Mouse (Mus musculus): ENCODE results near the gene Zfhx3. TPM values are rescaled to one million over a fixed set of nuclear protein-coding genes. Genes with fewer than 3 reads are reported as not detected.

The Zfhx3 gene
- total RNA-seq, 2 experiments from 2014 or later, result 0.23 to 1.7 TPM

DNA sequence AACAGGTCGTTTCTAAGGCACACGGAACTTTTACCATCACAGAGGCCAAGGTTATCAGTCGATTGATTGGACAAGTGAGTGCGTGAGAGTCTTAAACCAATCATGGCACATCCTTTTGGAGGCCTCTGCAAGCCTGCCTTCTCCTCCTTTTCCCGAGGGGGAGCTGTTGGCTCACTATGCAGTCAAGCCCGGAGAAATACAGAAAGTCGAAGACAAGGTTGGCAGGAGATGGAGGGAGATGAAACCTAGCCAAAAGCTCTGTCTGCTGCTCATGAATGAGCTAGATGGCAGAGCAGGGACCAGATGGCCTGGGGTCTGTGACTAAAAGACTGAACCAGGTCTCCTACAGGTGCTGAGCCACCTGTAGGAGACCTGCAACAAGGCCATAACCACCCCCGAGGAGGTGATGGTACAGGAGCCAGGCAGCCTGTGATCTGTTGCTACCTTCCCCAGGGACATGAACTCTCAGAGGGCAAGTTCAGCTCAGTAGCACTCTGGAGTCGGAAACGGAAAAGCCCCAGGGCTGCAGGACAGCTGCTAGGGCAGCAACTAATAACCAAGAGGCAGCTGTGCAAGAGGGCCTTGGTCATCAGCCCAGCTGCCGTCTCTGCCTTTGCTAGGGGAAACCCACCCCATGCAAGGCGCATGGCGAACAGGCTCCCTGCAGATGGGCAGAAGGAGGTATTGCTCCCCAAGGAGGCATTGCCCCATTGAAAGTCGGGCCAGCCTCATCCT, 848.3 kb downstream of the Zfhx3 start:
- ATAC-seq (replicated peaks; ENCODE audit: low FRiP score, poor library complexity, severe bottlenecking), result no peak

DNA sequence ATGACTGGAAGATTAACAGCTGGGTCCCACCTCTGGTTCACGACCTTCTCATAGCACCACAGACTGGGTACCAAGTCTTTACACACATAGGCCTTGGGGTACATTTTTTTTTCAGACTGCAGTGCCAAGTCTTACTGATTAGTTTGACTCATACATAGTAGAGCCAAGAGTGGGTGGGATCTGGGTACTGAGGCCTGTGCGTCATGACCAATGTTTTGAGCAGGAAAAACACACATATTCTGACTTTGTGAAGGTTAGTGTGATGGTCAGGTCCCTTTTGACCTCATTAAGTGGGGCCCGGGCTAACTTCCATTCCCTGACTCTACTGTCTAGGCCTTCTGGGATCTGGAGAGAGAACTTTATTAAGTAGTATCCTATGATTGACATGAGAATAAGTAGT, 853.6 kb downstream of the Zfhx3 start:
- ATAC-seq (replicated peaks; ENCODE audit: low FRiP score, poor library complexity, severe bottlenecking), result no peak

DNA sequence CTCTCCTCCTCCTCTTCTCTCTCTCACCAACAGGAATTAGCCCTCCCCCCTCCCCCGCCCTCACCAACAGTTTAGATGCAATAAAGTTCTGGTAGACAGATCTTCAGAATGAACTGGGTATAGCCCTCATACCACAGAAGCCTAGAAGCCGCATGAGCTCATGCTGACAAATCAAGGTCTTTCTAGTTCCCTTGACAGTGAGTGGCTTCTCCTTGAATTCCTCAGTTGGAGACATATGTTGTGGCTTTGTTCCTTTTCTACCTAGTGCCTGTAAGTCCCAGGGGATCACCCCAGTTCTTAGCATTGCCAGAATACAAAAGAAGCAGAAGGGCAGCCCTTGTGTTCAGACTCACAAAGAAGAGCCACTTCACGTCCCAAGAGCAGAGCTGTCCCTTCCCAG, 854.4 kb downstream of the Zfhx3 start:
- no peak for ATAC-seq (replicated peaks; ENCODE audit: low FRiP score, poor library complexity, severe bottlenecking)

DNA sequence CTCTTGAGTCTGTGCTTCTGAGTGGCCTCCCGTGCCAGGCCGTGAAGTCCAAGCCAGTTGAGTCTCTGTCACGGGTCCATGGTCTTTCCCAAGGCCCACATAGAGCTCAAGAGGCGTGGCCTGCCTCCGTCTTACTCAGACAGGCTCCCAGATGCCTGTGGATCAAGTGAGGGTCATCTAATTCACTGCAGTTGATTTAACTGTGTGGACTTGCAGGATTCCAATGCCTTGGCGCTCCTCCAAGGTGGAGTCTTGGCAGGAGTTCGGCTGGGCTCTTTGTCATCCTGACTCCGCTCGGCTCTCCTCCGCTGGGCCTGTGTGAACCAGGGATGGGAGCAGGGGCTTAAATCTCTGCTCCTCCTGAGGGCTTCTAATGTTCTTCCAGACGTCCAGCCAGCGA, 855.6 kb downstream of the Zfhx3 start:
- ATAC-seq (replicated peaks; ENCODE audit: low FRiP score, poor library complexity, severe bottlenecking), result no peak

DNA sequence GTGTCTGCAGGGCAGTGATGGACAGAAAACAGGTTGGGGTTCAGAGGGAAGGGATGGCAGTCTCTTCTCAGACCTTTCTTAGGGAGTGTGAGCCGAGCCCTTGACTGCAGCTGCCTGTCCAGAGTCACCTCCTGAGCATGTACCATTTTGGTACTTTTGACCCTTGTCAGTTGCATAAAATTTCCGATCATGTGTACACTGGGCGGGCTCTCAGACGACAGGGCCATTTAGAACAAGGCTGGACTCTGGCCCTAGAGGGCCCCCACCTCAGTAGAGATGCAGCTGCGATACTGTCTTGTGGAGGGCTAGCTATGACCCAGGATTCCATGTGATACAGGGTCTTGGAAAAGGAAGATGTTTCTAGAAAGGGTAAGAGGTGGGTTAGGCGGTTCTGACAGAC, 856.8 kb downstream of the Zfhx3 start:
- ATAC-seq (replicated peaks; ENCODE audit: low FRiP score, poor library complexity, severe bottlenecking), result no peak

- no peak for ATAC-seq (replicated peaks; ENCODE audit: low FRiP score, poor library complexity, severe bottlenecking)
Observed at GRCm38 (mm10) chr8:108800357-108800756, 857.9 kb downstream of the Zfhx3 start.

GRCm38 (mm10) chr8:108803017-108803416, 860.6 kb downstream of the Zfhx3 start:
- no peak for ATAC-seq (replicated peaks; ENCODE audit: low FRiP score, poor library complexity, severe bottlenecking)

DNA sequence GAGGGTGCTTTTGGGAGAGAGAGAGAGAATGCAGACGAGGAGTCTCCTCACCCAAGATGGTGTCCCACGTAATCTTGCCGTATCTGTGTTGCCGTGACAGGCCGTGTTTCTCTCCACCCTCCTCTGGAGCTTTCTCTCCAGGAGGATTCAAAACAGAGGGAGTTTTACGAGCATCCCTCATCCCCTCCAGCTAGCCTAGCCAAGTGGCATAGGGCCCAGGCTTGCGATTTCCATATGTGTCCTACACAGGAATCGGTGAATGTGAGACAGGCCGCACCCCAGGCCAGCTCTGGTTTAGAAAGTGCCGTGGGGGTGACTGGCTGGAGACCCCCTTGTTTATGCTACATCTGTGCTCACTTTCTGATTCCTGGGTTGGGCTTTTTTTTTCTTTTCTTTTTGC, 869.2 kb downstream of the Zfhx3 start:
- ATAC-seq (replicated peaks; ENCODE audit: low FRiP score, poor library complexity, severe bottlenecking), result no peak

DNA sequence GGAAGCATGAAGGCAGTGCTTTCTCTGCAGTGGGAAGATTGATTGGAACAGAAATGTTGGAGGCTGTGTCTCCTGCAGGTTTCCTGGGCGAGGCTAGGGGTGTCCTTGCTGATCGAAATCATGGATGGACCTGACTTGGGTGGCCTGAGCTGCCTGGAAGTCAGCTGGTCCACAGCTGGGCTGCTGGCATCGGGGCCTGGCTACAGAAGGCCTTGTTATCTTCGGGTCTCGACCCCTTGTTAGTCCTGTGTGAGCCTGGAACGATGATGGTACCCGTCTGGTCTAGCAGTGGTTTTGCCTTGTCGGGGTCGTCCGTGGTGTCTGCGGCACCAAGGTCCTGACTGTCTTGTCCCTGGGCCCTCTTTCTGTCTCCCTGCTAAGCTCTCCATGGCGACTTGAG, 870.9 kb downstream of the Zfhx3 start:
- no peak for ATAC-seq (replicated peaks; ENCODE audit: low FRiP score, poor library complexity, severe bottlenecking)

- no peak for ATAC-seq (replicated peaks; ENCODE audit: low FRiP score, poor library complexity, severe bottlenecking)
Observed at GRCm38 (mm10) chr8:108819271-108819671, 876.8 kb downstream of the Zfhx3 start.

DNA sequence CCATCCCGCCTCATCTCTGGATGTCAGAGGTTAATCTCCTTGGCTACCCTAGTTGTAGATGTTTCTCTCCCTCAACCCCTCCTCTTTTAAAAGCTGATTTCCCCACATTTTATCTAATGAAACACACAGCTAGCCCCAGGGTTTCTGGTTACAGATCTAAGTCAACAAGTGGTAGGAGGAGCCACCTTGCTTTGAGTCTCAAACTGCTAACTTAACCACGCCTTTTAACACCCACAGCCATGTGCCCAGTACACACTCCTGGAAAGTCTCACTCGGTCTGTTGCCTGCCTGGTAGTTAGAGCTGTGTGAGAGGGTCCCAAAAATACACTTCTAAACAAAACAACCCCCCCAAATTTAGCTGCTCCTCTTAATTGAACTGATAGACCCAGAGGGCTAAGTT, 877.4 kb downstream of the Zfhx3 start:
- no peak for ATAC-seq (replicated peaks; ENCODE audit: low FRiP score, poor library complexity, severe bottlenecking)

DNA sequence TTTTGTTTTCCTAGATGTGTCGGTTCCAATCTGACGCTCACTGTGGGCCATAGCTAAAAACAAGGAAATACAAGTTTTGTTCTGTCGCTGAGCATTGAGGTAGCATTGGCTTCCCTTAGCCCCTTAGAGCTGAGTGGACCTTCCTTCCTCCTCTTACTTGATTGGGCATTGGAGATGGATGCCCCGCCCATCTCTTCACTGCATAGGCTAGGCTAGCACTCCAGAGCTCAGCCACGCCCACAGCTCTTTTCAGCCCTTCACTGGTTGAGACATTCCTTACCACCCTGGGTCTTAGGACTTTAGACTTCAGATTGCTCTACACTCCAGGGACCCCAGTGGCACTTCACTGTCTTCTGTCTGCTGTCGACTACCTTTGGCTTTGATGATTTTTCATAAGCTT, 878.2 kb downstream of the Zfhx3 start:
- 0 out of 2 replicates have a peak, but pooled peaks have one; percentile 62 for ATAC-seq (replicated peaks; ENCODE audit: low FRiP score, poor library complexity, severe bottlenecking)

GRCm38 (mm10) chr8:108822841-108823266, 880.4 kb downstream of the Zfhx3 start:
- ATAC-seq (replicated peaks; ENCODE audit: low FRiP score, poor library complexity, severe bottlenecking), result no peak

DNA sequence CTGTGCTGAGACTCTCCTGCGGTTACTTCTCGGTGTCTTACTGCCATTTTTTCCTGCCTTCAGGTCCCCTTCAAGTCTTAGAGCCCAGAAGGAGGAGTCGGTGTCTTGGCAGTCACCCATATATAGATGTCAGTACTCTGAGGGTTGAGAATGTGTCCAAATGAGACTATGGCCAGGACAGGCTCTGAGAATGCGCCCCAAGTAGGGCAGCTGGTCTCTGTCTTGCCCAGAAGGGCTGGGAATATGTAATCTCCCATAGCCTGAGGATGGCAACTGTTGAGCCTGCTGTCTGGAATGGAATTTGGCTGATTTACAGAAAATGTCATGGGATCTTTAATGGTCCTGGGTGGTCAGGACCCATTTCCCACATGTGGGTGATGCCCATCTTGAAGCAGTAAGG, 881.6 kb downstream of the Zfhx3 start:
- ATAC-seq (replicated peaks; ENCODE audit: low FRiP score, poor library complexity, severe bottlenecking), result no peak

- no peak for ATAC-seq (replicated peaks; ENCODE audit: low FRiP score, poor library complexity, severe bottlenecking)
Observed at GRCm38 (mm10) chr8:108826414-108826813, 884.0 kb downstream of the Zfhx3 start.

DNA sequence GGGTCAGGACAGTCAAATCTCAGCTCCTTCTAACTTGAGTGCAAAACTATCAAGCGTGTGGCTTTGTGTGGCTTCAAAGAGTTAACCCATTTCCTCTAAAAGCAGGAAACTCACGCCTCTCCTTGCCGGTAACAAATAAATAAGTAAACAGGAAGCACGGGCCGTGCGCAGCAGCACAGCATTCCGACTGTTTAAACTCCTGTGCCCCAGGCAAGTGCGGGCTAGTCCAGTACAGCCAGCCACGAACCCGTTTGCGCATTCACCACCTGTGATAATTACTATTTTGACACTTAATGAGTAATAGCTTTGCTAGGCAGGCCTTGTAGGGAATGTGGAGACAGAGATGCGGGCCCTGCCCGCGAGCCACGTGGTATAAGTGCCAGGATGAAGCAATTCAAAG, 885.0 kb downstream of the Zfhx3 start:
- no peak for ATAC-seq (replicated peaks; ENCODE audit: low FRiP score, poor library complexity, severe bottlenecking)

- no peak for ATAC-seq (replicated peaks; ENCODE audit: low FRiP score, poor library complexity, severe bottlenecking)
Observed at GRCm38 (mm10) chr8:108829305-108829717, 886.9 kb downstream of the Zfhx3 start.

GRCm38 (mm10) chr8:108835143-108835542, 892.7 kb downstream of the Zfhx3 start:
- ATAC-seq (replicated peaks; ENCODE audit: low FRiP score, poor library complexity, severe bottlenecking), result no peak

DNA sequence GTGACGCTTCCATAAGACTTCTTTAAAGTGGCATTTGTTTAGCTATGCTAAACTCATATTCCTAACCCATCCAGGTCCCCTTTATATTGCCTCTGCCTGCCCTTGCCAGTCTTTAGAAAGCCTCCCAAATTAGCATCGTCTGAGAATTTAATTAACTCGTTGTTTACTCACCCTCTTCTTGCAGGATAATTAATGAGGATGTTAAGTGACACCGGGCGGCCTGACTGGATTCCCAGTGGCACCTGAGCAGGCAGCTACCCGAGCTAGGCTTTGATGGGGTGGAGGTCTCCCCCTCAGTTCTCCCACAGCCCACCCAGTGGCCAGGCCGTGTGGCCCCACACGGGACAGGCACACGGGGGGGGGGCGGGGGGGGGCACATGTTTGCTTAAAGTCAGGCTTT, 895.3 kb downstream of the Zfhx3 start:
- ATAC-seq (replicated peaks; ENCODE audit: low FRiP score, poor library complexity, severe bottlenecking), result no peak

- ATAC-seq (replicated peaks; ENCODE audit: low FRiP score, poor library complexity, severe bottlenecking), result no peak
Observed at GRCm38 (mm10) chr8:108838761-108839160, 896.3 kb downstream of the Zfhx3 start.

DNA sequence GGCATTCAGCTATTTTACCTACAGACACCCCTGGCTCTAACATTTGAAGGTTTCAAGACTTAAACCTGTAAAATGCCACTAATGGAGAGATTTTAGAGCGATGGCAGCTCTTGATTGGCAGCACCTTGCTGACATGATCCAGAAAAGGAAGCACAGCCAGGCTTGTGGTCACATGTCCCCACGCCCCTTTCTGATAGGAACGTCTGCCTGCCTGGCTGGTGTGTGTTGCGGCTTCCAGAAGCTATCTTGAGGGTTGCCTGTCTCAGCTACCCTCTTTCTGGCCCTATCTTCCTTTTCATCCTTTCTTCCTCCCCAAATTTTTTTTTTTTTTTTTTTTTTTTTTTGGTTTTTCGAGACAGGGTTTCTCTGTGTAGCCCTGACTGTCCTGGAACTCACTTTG, 899.9 kb downstream of the Zfhx3 start:
- no peak for ATAC-seq (replicated peaks; ENCODE audit: low FRiP score, poor library complexity, severe bottlenecking)

GRCm38 (mm10) chr8:108846174-108846573, 903.7 kb downstream of the Zfhx3 start:
- no peak for ATAC-seq (replicated peaks; ENCODE audit: low FRiP score, poor library complexity, severe bottlenecking)

All from erythroid progenitor cell, adult 5-6 weeks (primary cell).